Mouse (Mus musculus): Measurements from ENCODE around the gene Bend3.

GRCm38 (mm10) chr10:43551388-43551787, 72.8 kb downstream of the Bend3 start:
- TF ChIP-seq CTCF (IDR thresholded peaks at IDR 0.05; ENCODE audit: extremely low read depth, insufficient read length, insufficient replicate concordance, low read depth, low read length) (no peak), POLR2A (IDR thresholded peaks at IDR 0.05; ENCODE audit: low read depth, low read length) (no peak)
